Mouse (Mus musculus): ENCODE results near the gene Cep170b. TPM values are rescaled to one million over a fixed set of nuclear protein-coding genes. Genes with fewer than 3 reads are reported as not detected.

Cep170b gene
- polyA plus RNA-seq, 1 experiment from 2014 or later = 20.1 TPM

GRCm38 (mm10) chr12:112713984-112714383 lies 6.3 kb upstream of the Cep170b start:
- WGBS = 56% methylated on average over 3 of the region's 3 CpGs
- 0 out of 2 replicates have a peak overlapping the region, but pooled peaks have one; percentile 48 for H3K27ac ChIP-seq

GRCm38 (mm10) chr12:112717140-112717539 lies 3.1 kb upstream of the Cep170b start:
- no peaks in the 10 kb centered on the region for H3K9me3 ChIP-seq
- ATAC-seq = no peak
- no peaks in the 10 kb centered on the region; the same call in 1 of the 2 replicates for H3K36me3 ChIP-seq
- 36% methylated on average over 7 of the region's 7 CpGs for WGBS
- no peak overlapping the region for H3K9ac ChIP-seq
- no peak overlapping the region for H3K27ac ChIP-seq
- H3K4me1 ChIP-seq (replicated peaks) = peaks cover 16% of the 10 kb centered on the region
- H3K27me3 ChIP-seq (replicated peaks) = 0 out of 2 replicates have a peak, but pooled peaks cover 4% of the 10 kb centered on the region
- H3K4me2 ChIP-seq (replicated peaks) = no peak overlapping the region
- H3K4me3 ChIP-seq (replicated peaks) = no peak overlapping the region

More at GRCm38 (mm10) chr12:112713984-112714383, 6.3 kb upstream of the Cep170b start:
- Histone ChIP-seq H3K4me2 (replicated peaks) (no peak overlapping the region), H3K9ac (no peak overlapping the region), H3K36me3 (no peaks in the 10 kb centered on the region; the same call in 1 of the 2 replicates), H3K27me3 (replicated peaks) (no peaks in the 10 kb centered on the region), H3K4me1 (replicated peaks) (peaks cover 6% of the 10 kb centered on the region; the same call in 1 of the 2 replicates), H3K9me3 (no peaks in the 10 kb centered on the region), H3K4me3 (replicated peaks) (no peak overlapping the region)
- ATAC-seq = peak; percentile 12; the same call in 1 of the 2 replicates

- 58% methylated on average over 5 of the region's 5 CpGs for WGBS
- no peak overlapping the region for H3K27ac ChIP-seq
Observed at GRCm38 (mm10) chr12:112718995-112719394, 1.3 kb upstream of the Cep170b start.

GRCm38 (mm10) chr12:112720890-112721423 lies 702 bp downstream of the Cep170b start:
- Histone ChIP-seq H3K4me2 (replicated peaks) (peak overlapping the region; percentile 94), H3K4me1 (replicated peaks) (peaks cover 27% of the 10 kb centered on the region), H3K9ac (peak overlapping the region; percentile 83), H3K36me3 (no peaks in the 10 kb centered on the region; the same call in 1 of the 2 replicates), H3K27me3 (replicated peaks) (0 out of 2 replicates have a peak, but pooled peaks cover 4% of the 10 kb centered on the region), H3K4me3 (replicated peaks) (peak overlapping the region; percentile 83), H3K9me3 (no peaks in the 10 kb centered on the region), H3K27ac (peak overlapping the region; percentile 94)
- 35% methylated on average over 12 of the region's 12 CpGs for WGBS
- no peak for ATAC-seq

More at GRCm38 (mm10) chr12:112718995-112719394, 1.3 kb upstream of the Cep170b start:
- peaks cover 23% of the 10 kb centered on the region for H3K4me1 ChIP-seq (replicated peaks)
- no peak overlapping the region for H3K9ac ChIP-seq
- H3K27me3 ChIP-seq (replicated peaks) = 0 out of 2 replicates have a peak, but pooled peaks cover 4% of the 10 kb centered on the region
- no peak for ATAC-seq
- H3K4me2 ChIP-seq (replicated peaks) = no peak overlapping the region
- no peaks in the 10 kb centered on the region; the same call in 1 of the 2 replicates for H3K36me3 ChIP-seq
- no peak overlapping the region for H3K4me3 ChIP-seq (replicated peaks)
- no peaks in the 10 kb centered on the region for H3K9me3 ChIP-seq

GRCm38 (mm10) chr12:112721424-112722239 lies 1.4 kb downstream of the Cep170b start:
- peak overlapping the region; percentile 94 for H3K27ac ChIP-seq
- peak overlapping the region; percentile 83 for H3K4me3 ChIP-seq (replicated peaks)
- peak overlapping the region; percentile 94 for H3K4me2 ChIP-seq (replicated peaks)
- H3K27me3 ChIP-seq (replicated peaks) = 0 out of 2 replicates have a peak, but pooled peaks cover 4% of the 10 kb centered on the region
- peaks cover 32% of the 10 kb centered on the region for H3K4me1 ChIP-seq (replicated peaks)
- 3% methylated on average over 67 of the region's 69 CpGs for WGBS
- no peaks in the 10 kb centered on the region; the same call in 1 of the 2 replicates for H3K36me3 ChIP-seq
- H3K9me3 ChIP-seq = no peaks in the 10 kb centered on the region
- peak; percentile 82 for ATAC-seq
- H3K9ac ChIP-seq = peak overlapping the region; percentile 83

- under 1% methylated on average over 74 of the region's 75 CpGs for WGBS
- H3K9ac ChIP-seq = peak overlapping the region; percentile 83
- peak; percentile 68 for ATAC-seq
- H3K9me3 ChIP-seq = no peaks in the 10 kb centered on the region
- H3K36me3 ChIP-seq = no peaks in the 10 kb centered on the region; the same call in 1 of the 2 replicates
- 0 out of 2 replicates have a peak, but pooled peaks cover 4% of the 10 kb centered on the region for H3K27me3 ChIP-seq (replicated peaks)
- peak overlapping the region; percentile 94 for H3K4me2 ChIP-seq (replicated peaks)
- peak overlapping the region; percentile 94 for H3K27ac ChIP-seq
- H3K4me1 ChIP-seq (replicated peaks) = peaks cover 32% of the 10 kb centered on the region
- H3K4me3 ChIP-seq (replicated peaks) = peak overlapping the region; percentile 83
Observed at GRCm38 (mm10) chr12:112722240-112723027, 2.2 kb downstream of the Cep170b start.

GRCm38 (mm10) chr12:112723028-112723330 lies 2.7 kb downstream of the Cep170b start:
- Histone ChIP-seq H3K36me3 (no peaks in the 10 kb centered on the region), H3K4me1 (replicated peaks) (peaks cover 32% of the 10 kb centered on the region), H3K27me3 (replicated peaks) (0 out of 2 replicates have a peak, but pooled peaks cover 4% of the 10 kb centered on the region), H3K27ac (0 out of 2 replicates have a peak overlapping the region, but pooled peaks have one; percentile 94), H3K9me3 (no peaks in the 10 kb centered on the region), H3K4me2 (replicated peaks) (peak overlapping the region; percentile 94), H3K9ac (peak overlapping the region; percentile 83), H3K4me3 (replicated peaks) (peak overlapping the region; percentile 83)
- ATAC-seq = no peak; the same call in 1 of the 2 replicates
- whole genome bisulfite sequencing = 20% methylated on average over 5 of the region's 5 CpGs

GRCm38 (mm10) chr12:112723445-112723844 lies 3.2 kb downstream of the Cep170b start:
- no peaks in the 10 kb centered on the region for H3K9me3 ChIP-seq
- peaks cover 34% of the 10 kb centered on the region for H3K4me1 ChIP-seq (replicated peaks)
- H3K9ac ChIP-seq = peak overlapping the region; percentile 83; the same call in 1 of the 2 replicates
- H3K27ac ChIP-seq = 0 out of 2 replicates have a peak overlapping the region, but pooled peaks have one; percentile 32
- H3K4me3 ChIP-seq (replicated peaks) = peak overlapping the region; percentile 83
- no peak for ATAC-seq
- H3K27me3 ChIP-seq (replicated peaks) = 0 out of 2 replicates have a peak, but pooled peaks cover 4% of the 10 kb centered on the region
- WGBS = 79% methylated on average over 6 of the region's 6 CpGs
- peak overlapping the region; percentile 94 for H3K4me2 ChIP-seq (replicated peaks)
- no peaks in the 10 kb centered on the region for H3K36me3 ChIP-seq

- no peak overlapping the region for H3K9ac ChIP-seq
- H3K36me3 ChIP-seq = no peaks in the 10 kb centered on the region
- WGBS = 75% methylated on average over 11 of the region's 11 CpGs
- H3K4me2 ChIP-seq (replicated peaks) = 0 out of 2 replicates have a peak overlapping the region, but pooled peaks have one; percentile 94
- H3K4me3 ChIP-seq (replicated peaks) = no peak overlapping the region
- ATAC-seq = no peak
- H3K9me3 ChIP-seq = no peaks in the 10 kb centered on the region
- H3K27me3 ChIP-seq (replicated peaks) = 0 out of 2 replicates have a peak, but pooled peaks cover 4% of the 10 kb centered on the region
- H3K27ac ChIP-seq = no peak overlapping the region
- peaks cover 33% of the 10 kb centered on the region for H3K4me1 ChIP-seq (replicated peaks)
Observed at GRCm38 (mm10) chr12:112724077-112724805, 4.0 kb downstream of the Cep170b start.

GRCm38 (mm10) chr12:112727801-112728200 lies 7.5 kb downstream of the Cep170b start:
- Histone ChIP-seq H3K9me3 (no peaks in the 10 kb centered on the region), H3K9ac (no peak overlapping the region), H3K27ac (no peak overlapping the region), H3K4me3 (replicated peaks) (no peak overlapping the region), H3K4me1 (replicated peaks) (peaks cover 25% of the 10 kb centered on the region), H3K27me3 (replicated peaks) (no peaks in the 10 kb centered on the region), H3K36me3 (no peaks in the 10 kb centered on the region), H3K4me2 (replicated peaks) (no peak overlapping the region)
- WGBS = 63% methylated on average over 8 of the region's 8 CpGs
- ATAC-seq = no peak

GRCm38 (mm10) chr12:112730808-112731207 lies 10.6 kb downstream of the Cep170b start:
- Histone ChIP-seq H3K36me3 (peaks cover 3% of the 10 kb centered on the region; the same call in 1 of the 2 replicates), H3K4me2 (replicated peaks) (no peak overlapping the region), H3K9ac (no peak overlapping the region), H3K27me3 (replicated peaks) (no peaks in the 10 kb centered on the region), H3K9me3 (no peaks in the 10 kb centered on the region), H3K4me1 (replicated peaks) (peaks cover 9% of the 10 kb centered on the region; the same call in 1 of the 2 replicates), H3K4me3 (replicated peaks) (no peak overlapping the region), H3K27ac (no peak overlapping the region)
- WGBS = 79% methylated on average over 14 of the region's 14 CpGs
- peak; percentile 25; the same call in 1 of the 2 replicates for ATAC-seq

Measured in intestine, embryonic 15.5 days (tissue).